Mouse (Mus musculus): ENCODE data around the gene Dscaml1. TPM values are rescaled to one million over a fixed set of nuclear protein-coding genes. Genes with fewer than 3 reads are reported as not detected.

Gene Dscaml1
- total and polyA plus RNA-seq, 3 experiments: not detected

- H3K9me3 ChIP-seq (replicated peaks; ENCODE audit: insufficient read depth, low read length): no peaks in the 10 kb centered on the region
- H3K4me1 ChIP-seq (ENCODE audit: control insufficient read depth in 1 of 2, insufficient read depth in 2 of 2, low read length in 2 of 2): no peaks in the 10 kb centered on the region
- H3K27me3 ChIP-seq (ENCODE audit: control insufficient read depth in 1 of 2, insufficient read depth in 2 of 2, low read length in 2 of 2): peaks cover 0 to 2% of the 10 kb centered on the region in 2 experiments; a peak in 2 of 4 replicates
Measured at GRCm38 (mm10) chr9:45444251-45444798, 17.9 kb downstream of the Dscaml1 start.

DNA sequence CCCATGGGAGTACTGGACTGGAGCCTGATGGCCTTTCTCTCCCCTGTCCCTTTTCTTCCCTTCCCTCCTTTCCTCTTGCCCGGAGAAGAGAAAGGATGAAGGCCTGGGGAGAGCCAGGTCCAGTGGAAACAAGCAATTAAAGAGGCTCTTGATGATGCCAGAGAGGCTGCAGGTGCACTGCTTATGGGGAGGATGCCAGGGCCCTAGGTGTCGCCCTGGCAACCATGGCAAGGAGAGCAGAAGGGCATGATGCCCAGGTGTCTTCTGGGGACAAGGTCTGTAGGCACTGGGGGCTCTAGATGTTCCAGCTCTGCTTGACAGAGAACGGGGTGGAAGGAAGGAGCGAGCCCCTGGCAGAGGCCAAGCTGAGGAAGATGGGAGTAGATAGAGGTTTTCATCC is 23.2 kb downstream of the Dscaml1 start:
- Histone ChIP-seq H3K9ac (ENCODE audit: control insufficient read depth, low read depth, low read length, poor library complexity, severe bottlenecking) (no peak overlapping the region), H3K79me2 (ENCODE audit: control insufficient read depth, insufficient read depth, low read length, poor library complexity) (no peaks in the 10 kb centered on the region), H3K9me3 (replicated peaks; ENCODE audit: insufficient read depth, low read length) (no peaks in the 10 kb centered on the region), H3K27ac (ENCODE audit: control insufficient read depth, low read depth, low read length) (no peak overlapping the region), H3K36me3 (ENCODE audit: control insufficient read depth in 1 of 2, insufficient read depth in 2 of 2, low read length in 2 of 2) (no peaks in the 10 kb centered on the region), H3K27me3 (ENCODE audit: control insufficient read depth in 1 of 2, insufficient read depth in 2 of 2, low read length in 2 of 2) (peaks cover 0 to 2% of the 10 kb centered on the region in 2 experiments; a peak in 2 of 4 replicates), H3K4me1 (ENCODE audit: control insufficient read depth in 1 of 2, insufficient read depth in 2 of 2, low read length in 2 of 2) (no peaks in the 10 kb centered on the region), H3K4me3 (ENCODE audit: control insufficient read depth in 1 of 2, insufficient read depth in 1 of 2, low read depth in 2 of 2, low read length in 2 of 2) (no peak overlapping the region)
- no peak for DNase-seq (ENCODE audit: low read depth, low spot score)
- TF ChIP-seq JUND (IDR thresholded peaks at IDR 0.05; ENCODE audit: low read depth, low read length) (no peak), ZC3H11A (IDR thresholded peaks at IDR 0.05; ENCODE audit: low read depth, low read length) (no peak)

More at GRCm38 (mm10) chr9:45444251-45444798, 17.9 kb downstream of the Dscaml1 start:
- H3K79me2 ChIP-seq (ENCODE audit: control insufficient read depth, insufficient read depth, low read length, poor library complexity): no peaks in the 10 kb centered on the region
- no peak overlapping the region for H3K9ac ChIP-seq (ENCODE audit: control insufficient read depth, low read depth, low read length, poor library complexity, severe bottlenecking)
- no peak for TF ChIP-seq ETS1 (IDR thresholded peaks at IDR 0.05; ENCODE audit: low read depth, low read length)
- no peak for TF ChIP-seq BHLHE40 (IDR thresholded peaks at IDR 0.05; ENCODE audit: borderline replicate concordance, low read depth, low read length)
- no peak for TF ChIP-seq MAZ (IDR thresholded peaks at IDR 0.05; ENCODE audit: low read depth, low read length)
- no peak for TF ChIP-seq GATA1 (IDR thresholded peaks at IDR 0.05; ENCODE audit: low read depth, low read length)
- no peak for TF ChIP-seq MYC (IDR thresholded peaks at IDR 0.05; ENCODE audit: low read depth, low read length)
- TF ChIP-seq CTCF (IDR thresholded peaks at IDR 0.05 in 2 of 3, conservative IDR thresholded peaks at IDR 0.05 in 1 of 3; ENCODE audit: control insufficient read depth in 1 of 3, insufficient read depth in 1 of 3, low read depth in 2 of 3, low read length in 3 of 3, poor library complexity in 1 of 3, severe bottlenecking in 1 of 3): no peak
- no peak for TF ChIP-seq ZNF384 (IDR thresholded peaks at IDR 0.05; ENCODE audit: low read depth, low read length)
- no peak for TF ChIP-seq MXI1 (IDR thresholded peaks at IDR 0.05; ENCODE audit: low read depth, low read length)
- TF ChIP-seq USF2 (IDR thresholded peaks at IDR 0.05; ENCODE audit: borderline replicate concordance in 1 of 2, insufficient read depth in 1 of 2, low read depth in 1 of 2, low read length in 2 of 2): no peak
- no peak for TF ChIP-seq ZMIZ1 (IDR thresholded peaks at IDR 0.05; ENCODE audit: low read depth, low read length)
- TF ChIP-seq RAD21 (IDR thresholded peaks at IDR 0.05; ENCODE audit: low read depth, low read length): no peak
- no peak for DNase-seq (ENCODE audit: low read depth, low spot score)
- no peaks in the 10 kb centered on the region for H3K36me3 ChIP-seq (ENCODE audit: control insufficient read depth in 1 of 2, insufficient read depth in 2 of 2, low read length in 2 of 2)
- H3K4me3 ChIP-seq (ENCODE audit: control insufficient read depth in 1 of 2, insufficient read depth in 1 of 2, low read depth in 2 of 2, low read length in 2 of 2): no peak overlapping the region
- H3K27ac ChIP-seq (ENCODE audit: control insufficient read depth, low read depth, low read length): no peak overlapping the region

- TF ChIP-seq KAT2A (conservative IDR thresholded peaks at IDR 0.05; ENCODE audit: low read depth, low read length) (no peak), MYC (IDR thresholded peaks at IDR 0.05; ENCODE audit: low read depth, low read length) (no peak), POLR2AphosphoS2 (IDR thresholded peaks at IDR 0.05; ENCODE audit: low read length) (no peak), GABPA (IDR thresholded peaks at IDR 0.05; ENCODE audit: low read depth, low read length) (no peak), ZMIZ1 (IDR thresholded peaks at IDR 0.05; ENCODE audit: low read depth, low read length) (no peak), MYB (IDR thresholded peaks at IDR 0.05; ENCODE audit: low read depth, low read length) (no peak), NELFE (IDR thresholded peaks at IDR 0.05; ENCODE audit: low read depth, low read length) (no peak), ZKSCAN1 (IDR thresholded peaks at IDR 0.05; ENCODE audit: low read depth, low read length) (no peak), ETS1 (IDR thresholded peaks at IDR 0.05; ENCODE audit: low read depth, low read length) (no peak), RCOR1 (IDR thresholded peaks at IDR 0.05; ENCODE audit: low read depth, low read length) (no peak), POLR2AphosphoS5 (IDR thresholded peaks at IDR 0.05; ENCODE audit: borderline replicate concordance, low read depth, low read length) (no peak), SMC3 (IDR thresholded peaks at IDR 0.05; ENCODE audit: low read depth, low read length) (no peak), CTCF (IDR thresholded peaks at IDR 0.05 in 2 of 3, conservative IDR thresholded peaks at IDR 0.05 in 1 of 3; ENCODE audit: control insufficient read depth in 1 of 3, insufficient read depth in 1 of 3, low read depth in 2 of 3, low read length in 3 of 3, poor library complexity in 1 of 3, severe bottlenecking in 1 of 3) (no peak), ELF1 (IDR thresholded peaks at IDR 0.05; ENCODE audit: low read depth, low read length) (no peak)
- Histone ChIP-seq H3K27ac (ENCODE audit: control insufficient read depth, low read depth, low read length) (no peak overlapping the region), H3K9me3 (replicated peaks; ENCODE audit: insufficient read depth, low read length) (no peaks in the 10 kb centered on the region), H3K27me3 (ENCODE audit: control insufficient read depth in 1 of 2, insufficient read depth in 2 of 2, low read length in 2 of 2) (no peaks in the 10 kb centered on the region), H3K9ac (ENCODE audit: control insufficient read depth, low read depth, low read length, poor library complexity, severe bottlenecking) (no peak overlapping the region), H3K4me3 (ENCODE audit: control insufficient read depth in 1 of 2, insufficient read depth in 1 of 2, low read depth in 2 of 2, low read length in 2 of 2) (no peak overlapping the region), H3K4me1 (ENCODE audit: control insufficient read depth in 1 of 2, insufficient read depth in 2 of 2, low read length in 2 of 2) (no peaks in the 10 kb centered on the region), H3K36me3 (ENCODE audit: control insufficient read depth in 1 of 2, insufficient read depth in 2 of 2, low read length in 2 of 2) (no peaks in the 10 kb centered on the region), H3K79me2 (ENCODE audit: control insufficient read depth, insufficient read depth, low read length, poor library complexity) (no peaks in the 10 kb centered on the region)
- DNase-seq (ENCODE audit: low read depth, low spot score): no peak
Measured at GRCm38 (mm10) chr9:45451346-45451745, 24.9 kb downstream of the Dscaml1 start.
